8 mouse cellular contexts compared by ENCODE assay signal in genomic region chr6:127582391-127583176, GRCm38 (mm10). TPM values are rescaled to one million over a fixed set of nuclear protein-coding genes. Genes with fewer than 3 reads are reported as not detected.
DNase-seq lines count a peak whose midpoint lies in the region; ATAC-seq and TF ChIP-seq lines count a peak whose summit lies in the region.

No protein-coding gene starts in this region.

- H3K4me2 ChIP-seq in forebrain, postnatal 0 days (ENCODE audit: low read depth), result peak overlapping the region; percentile 46
- peak overlapping the region; percentile 51 for H3K4me2 ChIP-seq in lung, embryonic 15.5 days

- 0 out of 2 replicates have a peak overlapping the region, but pooled peaks have one; percentile 25 for H3K9ac ChIP-seq in forebrain, postnatal 0 days
- H3K9ac ChIP-seq in lung, embryonic 15.5 days, result no peak overlapping the region

- 7% methylated on average over 15 of the region's 15 CpGs for WGBS in cerebellum, adult 2 months
- WGBS in forebrain, postnatal 0 days, result 11% methylated on average over 15 of the region's 15 CpGs
- 9% methylated on average over 15 of the region's 15 CpGs for WGBS in hindbrain, embryonic 10.5 days
- 6% methylated on average over 15 of the region's 15 CpGs for WGBS in lung, embryonic 15.5 days

- peak; percentile 90 for DNase-seq in NIH3T3 (ENCODE audit: low read depth)
- DNase-seq in cerebellum, adult 2 months, result peak; percentile 66 to 71
- peak; percentile 91 for DNase-seq in forebrain, postnatal 0 days
- DNase-seq in hindbrain, embryonic 10.5 days (ENCODE audit: low spot score), result peak; percentile 77
- DNase-seq in layer of hippocampus, adult 9-10 months (ENCODE audit: low spot score), result peak; percentile 82
- DNase-seq in ovary, postnatal 14 days (ENCODE audit: low spot score), result peak; percentile 71
- DNase-seq in thymus, postnatal 10 days (ENCODE audit: low spot score in 2 of 2), result peak; percentile 80 to 89

- peak; percentile 83 for ATAC-seq in forebrain, postnatal 0 days
- ATAC-seq in lung, embryonic 15.5 days (ENCODE audit: borderline replicate concordance, extremely low read depth, low FRiP score, low TSS enrichment), result peak; percentile 73

- TF ChIP-seq POLR2A in cerebellum, adult 2 months (IDR thresholded peaks at IDR 0.05; ENCODE audit: borderline replicate concordance, insufficient read depth, low read length), result no peak

- H3K9me3 ChIP-seq in forebrain, postnatal 0 days (ENCODE audit: low read length), result no peaks in the 10 kb centered on the region
- no peaks in the 10 kb centered on the region for H3K9me3 ChIP-seq in hindbrain, embryonic 10.5 days
- no peaks in the 10 kb centered on the region for H3K9me3 ChIP-seq in lung, embryonic 15.5 days

- no peak overlapping the region for H3K4me3 ChIP-seq in cerebellum, adult 2 months (replicated peaks; ENCODE audit: insufficient read depth, low read depth, low read length)
- peak overlapping the region; percentile 25 for H3K4me3 ChIP-seq in forebrain, postnatal 0 days (ENCODE audit: low read depth, low read length)
- peak overlapping the region; percentile 34 for H3K4me3 ChIP-seq in hindbrain, embryonic 10.5 days
- H3K4me3 ChIP-seq in lung, embryonic 15.5 days, result peak overlapping the region; percentile 17

- H3K27me3 ChIP-seq in cerebellum, adult 2 months (ENCODE audit: control insufficient read depth, insufficient read depth, low read length), result no peaks in the 10 kb centered on the region
- H3K27me3 ChIP-seq in forebrain, postnatal 0 days (ENCODE audit: insufficient read depth, low read length), result no peaks in the 10 kb centered on the region
- peaks cover 6% of the 10 kb centered on the region; the same call in 1 of the 2 replicates for H3K27me3 ChIP-seq in hindbrain, embryonic 10.5 days (ENCODE audit: insufficient read depth, poor library complexity, severe bottlenecking)
- H3K27me3 ChIP-seq in lung, embryonic 15.5 days, result no peaks in the 10 kb centered on the region

- peak; percentile 67 for TF ChIP-seq CTCF in cerebellum, adult 2 months (IDR thresholded peaks at IDR 0.05; ENCODE audit: borderline replicate concordance, insufficient read depth, low read depth, low read length)
- peak; percentile 87 for TF ChIP-seq CTCF in forebrain, postnatal 0 days (IDR thresholded peaks at IDR 0.05; ENCODE audit: low read depth)

- no peak overlapping the region for H3K27ac ChIP-seq in cerebellum, adult 2 months (ENCODE audit: insufficient read depth, low read length)
- H3K27ac ChIP-seq in forebrain, postnatal 0 days (ENCODE audit: low read depth, low read length), result 0 out of 2 replicates have a peak overlapping the region, but pooled peaks have one; percentile 2
- peak overlapping the region; percentile 62 for H3K27ac ChIP-seq in hindbrain, embryonic 10.5 days
- H3K27ac ChIP-seq in lung, embryonic 15.5 days, result 0 out of 2 replicates have a peak overlapping the region, but pooled peaks have one; percentile 2

- H3K4me1 ChIP-seq in cerebellum, adult 2 months (ENCODE audit: control insufficient read depth, insufficient read depth, low read length), result no peaks in the 10 kb centered on the region; the same call in 1 of the 2 replicates
- H3K4me1 ChIP-seq in forebrain, postnatal 0 days (ENCODE audit: insufficient read depth), result no peaks in the 10 kb centered on the region
- peaks cover 21% of the 10 kb centered on the region for H3K4me1 ChIP-seq in hindbrain, embryonic 10.5 days (replicated peaks)
- peaks cover 13% of the 10 kb centered on the region for H3K4me1 ChIP-seq in lung, embryonic 15.5 days

- H3K36me3 ChIP-seq in forebrain, postnatal 0 days (ENCODE audit: insufficient read depth), result no peaks in the 10 kb centered on the region
- H3K36me3 ChIP-seq in hindbrain, embryonic 10.5 days, result no peaks in the 10 kb centered on the region
- no peaks in the 10 kb centered on the region for H3K36me3 ChIP-seq in lung, embryonic 15.5 days

RNA-seq across cellular contexts. Expression of gene Cracr2a, which starts 21.4 kb away (rescaled TPM):
- polyA plus RNA-seq in cerebellum, adult 2 months (2012; rRNA removed), result 0.62 and 0.63 TPM in 2 replicates
- 0.46 and 0.57 TPM in 2 replicates for total RNA-seq in forebrain, postnatal 0 days (2014; rRNA removed)
- polyA plus RNA-seq in forebrain, postnatal 0 days (2015; fragmentation: Nextera tagmentation; extraction: Ambion mirVana), result 0.28 and 0.30 TPM in 2 replicates
- 1.0 and 1.1 TPM in 2 replicates for polyA plus RNA-seq in hindbrain, embryonic 10.5 days (2016; fragmentation: Nextera tagmentation; extraction: Ambion mirVana)
- 4.5 and 5.0 TPM in 2 replicates for polyA plus RNA-seq in lung, embryonic 15.5 days (2015; fragmentation: Nextera tagmentation; extraction: Ambion mirVana)
